Mouse (Mus musculus): ENCODE data around the gene Serinc5. TPM values are rescaled to one million over a fixed set of nuclear protein-coding genes. Genes with fewer than 3 reads are reported as not detected.

Gene Serinc5
- polyA plus RNA-seq, 2 experiments: 13.8 to 25.9 TPM

DNA sequence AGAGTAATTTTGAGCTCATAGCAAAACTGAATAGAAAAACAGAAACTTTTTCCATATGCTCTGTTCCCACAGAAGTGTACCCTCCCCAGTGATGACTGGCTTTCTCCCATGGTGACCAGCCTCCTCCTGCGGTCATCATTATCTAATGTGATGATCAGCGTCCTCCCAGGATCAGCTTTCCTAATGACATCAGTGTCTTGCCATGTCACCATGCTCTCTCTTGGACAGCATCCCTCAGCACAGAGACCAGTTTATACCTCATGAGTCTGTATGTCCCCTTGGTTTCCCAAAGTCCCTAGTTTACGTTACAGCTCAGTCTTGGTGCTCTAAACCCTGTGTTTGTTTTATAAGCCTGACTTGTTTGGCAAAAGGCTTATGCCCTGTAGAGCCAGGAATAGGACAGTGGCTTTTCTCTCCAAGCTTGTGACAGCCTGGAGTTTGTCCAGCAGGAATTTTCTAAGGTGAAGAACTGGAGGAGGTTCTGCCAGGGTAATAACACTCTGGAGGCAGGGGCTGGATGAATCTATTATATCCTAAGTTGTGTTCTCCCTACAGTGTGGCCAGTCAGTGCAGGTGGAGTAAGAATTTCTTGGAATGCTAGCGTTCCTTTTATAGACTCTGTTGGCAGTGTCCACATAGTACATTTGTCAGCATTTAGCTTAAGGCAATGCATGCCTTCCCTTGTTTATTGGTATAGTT is 46.1 kb downstream of the Serinc5 start:
- DNase-seq (ENCODE audit: low spot score): no peak
- WGBS: 67% methylated on average over 4 of the region's 4 CpGs

DNA sequence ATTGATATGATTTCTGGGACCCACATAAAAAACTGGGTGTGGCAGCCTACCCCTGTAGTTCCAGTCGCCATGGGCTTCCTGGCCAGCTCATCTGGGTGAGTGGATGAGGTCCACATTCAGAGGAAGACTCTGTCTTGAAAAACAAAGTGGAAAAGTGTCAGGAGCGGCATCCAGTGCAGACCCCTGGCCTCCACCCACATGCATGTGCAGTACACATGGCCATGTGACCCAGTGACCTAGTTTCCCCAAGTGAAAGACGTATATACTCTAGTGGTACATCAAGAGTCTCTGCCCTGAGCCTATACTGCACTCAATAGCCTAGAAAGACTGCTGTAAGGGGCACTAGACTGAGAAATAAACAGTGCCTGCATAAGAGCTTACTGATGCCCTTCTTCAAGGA is 48.7 kb downstream of the Serinc5 start:
- WGBS: 74% methylated on average over 3 of the region's 3 CpGs
- DNase-seq (ENCODE audit: low spot score) (no peak), ATAC-seq (ENCODE audit: low FRiP score, low read depth) (no peak)
- Histone ChIP-seq H3K4me2 (replicated peaks; ENCODE audit: low read depth, low read length, severe bottlenecking) (no peak overlapping the region), H3K4me3 (replicated peaks; ENCODE audit: low read length) (no peak overlapping the region), H3K27me3 (ENCODE audit: control insufficient read depth, insufficient read depth, low read length) (no peaks in the 10 kb centered on the region), H3K27ac (replicated peaks; ENCODE audit: low read depth, low read length) (no peak overlapping the region), H3K9me3 (ENCODE audit: control insufficient read depth, low read length) (no peaks in the 10 kb centered on the region), H3K36me3 (ENCODE audit: control insufficient read depth, insufficient read depth, low read length) (peaks cover 6% of the 10 kb centered on the region; the same call in 1 of the 2 replicates), H3K9ac (ENCODE audit: low read depth, low read length, severe bottlenecking) (no peak overlapping the region), H3K4me1 (ENCODE audit: control insufficient read depth, insufficient read depth, low read length) (peaks cover 4% of the 10 kb centered on the region; the same call in 1 of the 2 replicates)
- no peak for TF ChIP-seq POLR2A (IDR thresholded peaks at IDR 0.05; ENCODE audit: borderline replicate concordance, extremely low read depth, insufficient read depth, insufficient read length)

More for the DNA sequence above, 46.1 kb downstream of the Serinc5 start:
- ATAC-seq (ENCODE audit: low FRiP score, low read depth): no peak
- H3K27me3 ChIP-seq (ENCODE audit: control insufficient read depth, insufficient read depth, low read length): no peaks in the 10 kb centered on the region
- no peak overlapping the region for H3K4me3 ChIP-seq (replicated peaks; ENCODE audit: low read length)
- no peaks in the 10 kb centered on the region for H3K9me3 ChIP-seq (ENCODE audit: control insufficient read depth, low read length)
- no peak overlapping the region for H3K27ac ChIP-seq (replicated peaks; ENCODE audit: low read depth, low read length)
- no peak overlapping the region for H3K9ac ChIP-seq (ENCODE audit: low read depth, low read length, severe bottlenecking)
- H3K4me1 ChIP-seq (ENCODE audit: control insufficient read depth, insufficient read depth, low read length): no peaks in the 10 kb centered on the region; the same call in 1 of the 2 replicates
- no peak overlapping the region for H3K4me2 ChIP-seq (replicated peaks; ENCODE audit: low read depth, low read length, severe bottlenecking)
- TF ChIP-seq POLR2A (IDR thresholded peaks at IDR 0.05; ENCODE audit: borderline replicate concordance, extremely low read depth, insufficient read depth, insufficient read length): no peak
- peaks cover 6% of the 10 kb centered on the region; the same call in 1 of the 2 replicates for H3K36me3 ChIP-seq (ENCODE audit: control insufficient read depth, insufficient read depth, low read length)

DNA sequence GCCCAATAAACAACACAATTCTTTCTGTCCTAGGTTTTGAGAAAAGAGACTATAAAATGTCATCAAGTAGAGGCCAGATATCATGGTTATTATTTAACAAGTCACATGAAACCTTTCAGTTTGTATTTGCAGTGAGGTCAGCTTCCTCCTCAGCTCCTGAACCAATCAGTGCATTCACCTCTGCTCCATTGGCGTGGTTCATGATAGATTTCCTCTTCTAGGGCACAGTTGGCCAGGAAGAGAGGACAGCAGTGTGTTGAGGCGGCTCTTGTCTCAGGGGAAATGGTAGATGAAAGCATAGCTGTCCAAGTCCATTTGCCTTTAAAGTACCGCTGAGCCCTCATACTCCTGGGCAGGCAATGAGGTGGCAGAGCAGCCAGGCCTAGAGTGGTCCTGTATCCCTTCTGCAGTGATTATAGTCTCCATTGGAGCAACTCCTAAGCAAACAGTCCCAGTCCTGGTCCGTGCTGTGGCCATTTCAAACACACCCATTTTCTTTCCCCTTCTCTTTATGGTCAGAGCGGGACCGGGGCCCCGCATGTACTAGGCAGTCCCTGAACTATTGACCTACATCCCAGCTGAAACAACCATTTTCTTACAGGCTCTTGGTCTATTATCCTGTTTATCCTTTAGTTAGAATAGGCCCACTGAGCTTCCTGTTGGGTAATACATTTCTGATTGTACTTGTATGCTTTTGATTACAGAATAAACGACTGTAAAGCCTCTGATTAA is 51.8 kb downstream of the Serinc5 start:
- Histone ChIP-seq H3K4me3 (replicated peaks; ENCODE audit: low read length) (no peak overlapping the region), H3K9ac (ENCODE audit: low read depth, low read length, severe bottlenecking) (no peak overlapping the region), H3K4me2 (replicated peaks; ENCODE audit: low read depth, low read length, severe bottlenecking) (no peak overlapping the region), H3K27me3 (ENCODE audit: control insufficient read depth, insufficient read depth, low read length) (no peaks in the 10 kb centered on the region), H3K36me3 (ENCODE audit: control insufficient read depth, insufficient read depth, low read length) (peaks cover 6% of the 10 kb centered on the region; the same call in 1 of the 2 replicates), H3K27ac (replicated peaks; ENCODE audit: low read depth, low read length) (no peak overlapping the region), H3K9me3 (ENCODE audit: control insufficient read depth, low read length) (no peaks in the 10 kb centered on the region), H3K4me1 (ENCODE audit: control insufficient read depth, insufficient read depth, low read length) (peaks cover 4% of the 10 kb centered on the region; the same call in 1 of the 2 replicates)
- ATAC-seq (ENCODE audit: low FRiP score, low read depth) (no peak), DNase-seq (ENCODE audit: low spot score) (no peak)
- no peak for TF ChIP-seq POLR2A (IDR thresholded peaks at IDR 0.05; ENCODE audit: borderline replicate concordance, extremely low read depth, insufficient read depth, insufficient read length)
- WGBS: 63% methylated on average over 8 of the region's 8 CpGs

DNA sequence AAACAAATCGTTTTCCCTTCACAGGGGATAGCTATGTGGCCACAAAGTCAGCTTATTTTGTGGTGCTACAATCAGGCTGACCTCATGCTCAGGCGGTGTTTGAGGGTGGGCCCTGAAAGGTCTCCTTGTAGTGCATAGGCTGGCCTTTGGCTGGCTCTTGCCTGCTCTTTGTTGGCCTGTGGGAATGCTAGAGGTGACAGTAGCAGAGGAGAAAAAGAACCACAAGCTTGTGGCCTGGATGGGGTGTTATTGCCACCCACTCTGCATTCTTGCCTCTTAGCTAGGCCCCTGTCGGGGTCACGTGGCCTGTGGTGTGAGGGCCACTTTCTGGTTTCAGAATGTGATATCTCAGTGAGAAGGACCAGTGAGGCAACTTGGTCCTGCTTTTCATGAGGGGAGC is 54.1 kb downstream of the Serinc5 start:
- 73% methylated on average over 4 of the region's 4 CpGs for whole genome bisulfite sequencing
- H3K4me3 ChIP-seq (replicated peaks; ENCODE audit: low read length): no peak overlapping the region
- no peak for TF ChIP-seq POLR2A (IDR thresholded peaks at IDR 0.05; ENCODE audit: borderline replicate concordance, extremely low read depth, insufficient read depth, insufficient read length)
- no peaks in the 10 kb centered on the region for H3K27me3 ChIP-seq (ENCODE audit: control insufficient read depth, insufficient read depth, low read length)
- no peaks in the 10 kb centered on the region for H3K9me3 ChIP-seq (ENCODE audit: control insufficient read depth, low read length)
- H3K9ac ChIP-seq (ENCODE audit: low read depth, low read length, severe bottlenecking): no peak overlapping the region
- H3K4me2 ChIP-seq (replicated peaks; ENCODE audit: low read depth, low read length, severe bottlenecking): no peak overlapping the region
- ATAC-seq (ENCODE audit: low FRiP score, low read depth): no peak
- no peak overlapping the region for H3K27ac ChIP-seq (replicated peaks; ENCODE audit: low read depth, low read length)
- no peak for DNase-seq (ENCODE audit: low spot score)
- peaks cover 4% of the 10 kb centered on the region; the same call in 1 of the 2 replicates for H3K4me1 ChIP-seq (ENCODE audit: control insufficient read depth, insufficient read depth, low read length)
- H3K36me3 ChIP-seq (ENCODE audit: control insufficient read depth, insufficient read depth, low read length): peaks cover 6% of the 10 kb centered on the region; the same call in 1 of the 2 replicates

DNA sequence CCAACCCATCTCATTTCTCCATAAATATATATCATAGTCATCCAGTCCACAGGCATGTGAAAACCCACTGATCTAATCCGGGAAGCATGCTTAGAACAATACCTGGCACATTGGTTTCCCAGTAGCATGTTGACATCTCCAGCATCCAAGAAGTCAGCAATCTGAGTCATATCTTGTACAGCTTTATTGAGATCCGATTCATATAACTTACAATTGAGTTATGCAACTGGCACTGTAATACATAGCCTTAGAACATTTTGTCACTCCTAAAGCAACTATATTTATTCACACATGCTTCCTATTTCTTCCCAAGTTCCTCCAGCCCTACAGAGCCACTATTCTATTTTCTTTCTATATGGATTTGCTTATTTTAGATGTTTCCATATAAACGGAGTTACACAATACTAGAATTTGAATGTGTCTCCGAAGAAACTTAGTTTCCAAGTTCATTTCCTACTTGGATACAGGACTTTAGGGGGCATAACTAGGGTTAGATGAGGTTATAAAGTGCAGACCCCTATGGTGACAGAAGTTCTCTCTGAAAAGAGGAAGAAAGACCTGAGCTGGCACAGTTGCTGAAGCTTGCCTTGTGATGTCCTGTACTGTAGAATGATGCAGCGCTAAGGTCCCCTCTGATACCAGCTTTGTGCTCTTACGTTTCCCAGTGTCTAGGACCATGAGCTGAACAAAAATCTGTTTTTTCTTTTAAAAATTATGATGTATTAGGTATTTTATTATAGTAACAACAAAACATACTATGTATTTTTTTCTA is 57.5 kb downstream of the Serinc5 start:
- Histone ChIP-seq H3K9ac (ENCODE audit: low read depth, low read length, severe bottlenecking) (no peak overlapping the region), H3K36me3 (ENCODE audit: control insufficient read depth, insufficient read depth, low read length) (no peaks in the 10 kb centered on the region), H3K27ac (replicated peaks; ENCODE audit: low read depth, low read length) (no peak overlapping the region), H3K4me2 (replicated peaks; ENCODE audit: low read depth, low read length, severe bottlenecking) (no peak overlapping the region), H3K27me3 (ENCODE audit: control insufficient read depth, insufficient read depth, low read length) (no peaks in the 10 kb centered on the region), H3K4me1 (ENCODE audit: control insufficient read depth, insufficient read depth, low read length) (no peaks in the 10 kb centered on the region), H3K9me3 (ENCODE audit: control insufficient read depth, low read length) (no peaks in the 10 kb centered on the region), H3K4me3 (replicated peaks; ENCODE audit: low read length) (no peak overlapping the region)
- no peak for TF ChIP-seq POLR2A (IDR thresholded peaks at IDR 0.05; ENCODE audit: borderline replicate concordance, extremely low read depth, insufficient read depth, insufficient read length)
- no peak for DNase-seq (ENCODE audit: low spot score)
- WGBS: 94% methylated on average over 6 of the region's 6 CpGs
- ATAC-seq (ENCODE audit: low FRiP score, low read depth): no peak

Data from limb, embryonic 14.5 days (tissue).